Mouse (Mus musculus): Measurements from ENCODE around the gene Fam122a. TPM values are rescaled to one million over a fixed set of nuclear protein-coding genes. Genes with fewer than 3 reads are reported as not detected.

Gene Fam122a
- polyA plus RNA-seq, 1 experiment from 2014 or later, result 47.6 TPM

Other genes starting within 250 kb of the Fam122a start
- gene Fxn, start 196.8 kb downstream of the Fam122a start, polyA plus RNA-seq (2016; fragmentation: Nextera tagmentation; extraction: Ambion mirVana), result 67.9 and 73.6 TPM in 2 replicates
- gene Pip5k1b, start 78.5 kb upstream of the Fam122a start, polyA plus RNA-seq (2016; fragmentation: Nextera tagmentation; extraction: Ambion mirVana), result 9.1 and 9.5 TPM in 2 replicates
- gene Tmem252, start 196.7 kb upstream of the Fam122a start, polyA plus RNA-seq (2016; fragmentation: Nextera tagmentation; extraction: Ambion mirVana), result 0.25 and 0.32 TPM in 2 replicates